Mouse (Mus musculus) cerebellum, adult 2 months (tissue): Measurements from ENCODE around the gene Meaf6.

Experiments used
- CTCF ChIP-seq: fragments of 200-500 bp; IDR thresholded peaks from 2 replicates; pipeline ENCODE4 v1.5.1; 2011; ENCODE audit warnings: low read depth, mild to moderate bottlenecking, control low read depth, low read length, moderate library complexity, borderline replicate concordance; ENCODE audit not compliant: insufficient read depth
- POLR2A ChIP-seq: fragments of 200-500 bp; IDR thresholded peaks from 2 replicates; pipeline ENCODE4 v1.6.1; 2011; ENCODE audit warnings: low read length, control low read depth, borderline replicate concordance; ENCODE audit not compliant: insufficient read depth

DNA sequence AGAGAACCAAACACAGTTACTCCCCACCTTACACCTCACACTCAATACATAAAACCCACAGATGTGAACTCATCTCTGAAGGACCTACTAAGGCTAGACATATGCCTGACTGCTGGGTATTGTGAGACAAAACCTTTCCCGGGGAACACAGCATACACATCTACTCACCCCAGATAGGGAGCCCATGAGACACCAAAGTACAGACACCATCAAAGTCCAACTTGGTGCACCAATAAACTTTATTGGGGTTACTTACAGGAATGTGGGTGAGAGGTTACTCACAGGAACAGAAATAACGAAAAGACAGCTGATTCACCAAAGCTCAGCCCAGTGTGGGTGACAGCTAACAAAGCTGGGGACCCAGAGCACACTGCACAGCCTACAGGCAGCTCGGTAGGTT lies 72.4 kb downstream of the Meaf6 start:
- TF ChIP-seq POLR2A (no peak), CTCF (no peak)
